Mouse (Mus musculus) cerebellum, adult 2 months (tissue): ENCODE measurements around the gene Hormad2.

Experiments used
- CTCF ChIP-seq: fragments of 200-500 bp; IDR thresholded peaks from 2 replicates; pipeline ENCODE4 v1.5.1; 2011; ENCODE audit warnings: low read depth, mild to moderate bottlenecking, control low read depth, low read length, moderate library complexity, borderline replicate concordance; ENCODE audit not compliant: insufficient read depth
- POLR2A ChIP-seq: fragments of 200-500 bp; IDR thresholded peaks from 2 replicates; pipeline ENCODE4 v1.6.1; 2011; ENCODE audit warnings: low read length, control low read depth, borderline replicate concordance; ENCODE audit not compliant: insufficient read depth

GRCm38 (mm10) chr11:4482641-4483040 is 41.7 kb upstream of the Hormad2 start:
- TF ChIP-seq CTCF (no peak), POLR2A (no peak)
